Comparison of ENCODE assay signal across 8 mouse cellular contexts in the genomic region with DNA sequence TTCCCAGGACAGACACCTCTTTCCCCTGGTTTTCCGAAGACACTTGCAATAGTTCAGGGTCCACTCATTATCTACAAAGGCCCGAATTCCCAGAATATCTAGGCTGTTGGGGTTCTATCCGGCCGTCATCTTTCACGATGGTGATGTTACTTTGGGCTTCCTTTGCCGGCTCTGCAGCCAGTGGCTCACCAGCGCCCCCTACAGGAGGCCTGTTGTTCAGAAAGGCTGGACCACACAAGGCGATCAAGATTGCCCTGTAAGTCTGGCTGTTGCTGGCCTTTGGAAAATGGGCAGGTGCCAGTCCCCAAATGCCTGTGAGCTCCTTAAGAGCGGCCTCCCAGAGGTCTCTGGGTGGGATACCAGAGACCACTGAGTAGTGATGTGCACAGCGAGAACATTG. TPM values are rescaled to one million over a fixed set of nuclear protein-coding genes. Genes with fewer than 3 reads are reported as not detected.
DNase-seq lines count a peak whose midpoint lies in the region; ATAC-seq and TF ChIP-seq lines count a peak whose summit lies in the region.

No protein-coding gene starts in this region.

- peak overlapping the region; percentile 48 for H3K4me2 ChIP-seq in stomach, embryonic 16.5 days (ENCODE audit: low read depth, low read length)

- peak; percentile 29 for DNase-seq in 3134 (ENCODE audit: extremely low read depth, insufficient read length, low spot score)
- peak; percentile 88 for DNase-seq in adrenal gland, postnatal 14 days
- peak; percentile 86 for DNase-seq in embryonic facial prominence, embryonic 10.5 days (ENCODE audit: low spot score)
- peak; percentile 62 to 82 for DNase-seq in heart, adult 2 months
- peak; percentile 62 for DNase-seq in kidney, adult 2 months
- DNase-seq in liver, result peak; percentile 73
- peak; percentile 77 for DNase-seq in naive thymus-derived CD4-positive, alpha-beta T cell, adult 2 months (ENCODE audit: low read depth)

- no peak for TF ChIP-seq EP300 in heart, adult 2 months (IDR thresholded peaks at IDR 0.05; ENCODE audit: insufficient read depth, low read depth, low read length)

- no peak overlapping the region for H3K9ac ChIP-seq in heart, adult 2 months (ENCODE audit: low read depth, low read length)
- no peak overlapping the region for H3K9ac ChIP-seq in stomach, embryonic 16.5 days (ENCODE audit: low read length)

- no peak for TF ChIP-seq POLR2A in heart, adult 2 months (IDR thresholded peaks at IDR 0.05; ENCODE audit: insufficient read depth, low read depth, low read length)
- TF ChIP-seq POLR2A in kidney, adult 2 months (IDR thresholded peaks at IDR 0.05; ENCODE audit: low read depth, low read length), result no peak

- no peak overlapping the region; the same call in 1 of the 2 replicates for H3K27ac ChIP-seq in embryonic facial prominence, embryonic 10.5 days (replicated peaks)
- H3K27ac ChIP-seq in heart, adult 2 months, result no peak overlapping the region
- H3K27ac ChIP-seq in kidney, adult 2 months (ENCODE audit: insufficient read depth, low read depth, low read length), result no peak overlapping the region
- no peak overlapping the region for H3K27ac ChIP-seq in stomach, embryonic 16.5 days (ENCODE audit: low read length)

- intact Hi-C loops in heart, adult 2 months (cut with DNase I), result loop anchor here (1.0 to 10.0 kb wide), 3 partner anchors 102 to 262 kb away; no protein-coding TSS in a partner anchor

- no peaks in the 10 kb centered on the region for H3K36me3 ChIP-seq in embryonic facial prominence, embryonic 10.5 days (replicated peaks)
- no peaks in the 10 kb centered on the region for H3K36me3 ChIP-seq in heart, adult 2 months (ENCODE audit: control insufficient read depth, insufficient read depth, low read length)
- no peaks in the 10 kb centered on the region for H3K36me3 ChIP-seq in kidney, adult 2 months (ENCODE audit: control insufficient read depth, insufficient read depth, low read length)
- H3K36me3 ChIP-seq in stomach, embryonic 16.5 days (ENCODE audit: control insufficient read depth, insufficient read depth, low read length), result no peaks in the 10 kb centered on the region

- no peak; the same call in 1 of the 2 replicates for ATAC-seq in stomach, embryonic 16.5 days (ENCODE audit: insufficient read depth, low FRiP score)

- H3K9me3 ChIP-seq in embryonic facial prominence, embryonic 10.5 days, result no peaks in the 10 kb centered on the region
- no peaks in the 10 kb centered on the region for H3K9me3 ChIP-seq in stomach, embryonic 16.5 days (replicated peaks; ENCODE audit: control insufficient read depth, low read length)

- peaks cover 9% of the 10 kb centered on the region; the same call in 1 of the 2 replicates for H3K4me1 ChIP-seq in embryonic facial prominence, embryonic 10.5 days
- no peaks in the 10 kb centered on the region for H3K4me1 ChIP-seq in heart, adult 2 months (ENCODE audit: control insufficient read depth, insufficient read depth, low read length)
- H3K4me1 ChIP-seq in kidney, adult 2 months (ENCODE audit: control insufficient read depth, insufficient read depth, low read length), result no peaks in the 10 kb centered on the region
- H3K4me1 ChIP-seq in stomach, embryonic 16.5 days (ENCODE audit: control insufficient read depth, insufficient read depth, low read length), result 0 out of 2 replicates have a peak, but pooled peaks cover 3% of the 10 kb centered on the region

- no peaks in the 10 kb centered on the region for H3K79me2 ChIP-seq in heart, adult 2 months (replicated peaks; ENCODE audit: control insufficient read depth, insufficient read depth, low read length)

- TF ChIP-seq CTCF in heart, adult 2 months (IDR thresholded peaks at IDR 0.05), result peak; percentile 68
- TF ChIP-seq CTCF in kidney, adult 2 months (conservative IDR thresholded peaks at IDR 0.05; ENCODE audit: insufficient read depth, insufficient read length, low read depth, low read length), result peak; percentile 72

- peaks cover 15% of the 10 kb centered on the region; the same call in 1 of the 2 replicates for H3K27me3 ChIP-seq in embryonic facial prominence, embryonic 10.5 days (replicated peaks; ENCODE audit: low read depth, poor library complexity, severe bottlenecking)
- H3K27me3 ChIP-seq in heart, adult 2 months (ENCODE audit: control insufficient read depth, insufficient read depth, low read length), result no peaks in the 10 kb centered on the region
- H3K27me3 ChIP-seq in kidney, adult 2 months (replicated peaks; ENCODE audit: control insufficient read depth, insufficient read depth, low read length), result no peaks in the 10 kb centered on the region
- H3K27me3 ChIP-seq in stomach, embryonic 16.5 days (ENCODE audit: control insufficient read depth, insufficient read depth, low read length), result no peaks in the 10 kb centered on the region

- peak overlapping the region; percentile 45 for H3K4me3 ChIP-seq in embryonic facial prominence, embryonic 10.5 days
- H3K4me3 ChIP-seq in heart, adult 2 months, result peak overlapping the region; percentile 29; the same call in 1 of the 2 replicates
- H3K4me3 ChIP-seq in kidney, adult 2 months (ENCODE audit: insufficient read depth, low read depth, low read length), result no peak overlapping the region
- peak overlapping the region; percentile 23 for H3K4me3 ChIP-seq in stomach, embryonic 16.5 days (replicated peaks; ENCODE audit: low read length)

- 11% methylated on average over 10 of the region's 10 CpGs for WGBS in embryonic facial prominence, embryonic 10.5 days
- 15% methylated on average over 10 of the region's 10 CpGs for WGBS in heart, adult 2 months
- 16% methylated on average over 10 of the region's 10 CpGs for WGBS in kidney, adult 2 months
- 12% methylated on average over 10 of the region's 10 CpGs for WGBS in stomach, embryonic 16.5 days

RNA-seq across cellular contexts. Expression of gene Nphp4, which starts 41.3 kb away (rescaled TPM):
- total RNA-seq in adrenal gland, postnatal 14 days (2021), result 3.3 and 3.9 TPM in 2 replicates
- polyA plus RNA-seq in embryonic facial prominence, embryonic 10.5 days (2016; fragmentation: Nextera tagmentation; extraction: Ambion mirVana), result 4.9 and 5.9 TPM in 2 replicates
- total RNA-seq in heart, adult 2 months (2021), result under 1 TPM; 0.57 to 0.70 TPM
- polyA plus RNA-seq in heart, adult 2 months (2012; rRNA removed), result 0.82 and 1.3 TPM in 2 replicates
- 2.2 and 2.4 TPM in 2 replicates for polyA plus RNA-seq in kidney, adult 2 months (2012; rRNA removed)
- 2.2 and 2.4 TPM in 2 replicates for polyA plus RNA-seq in stomach, embryonic 16.5 days (2015; fragmentation: Nextera tagmentation; extraction: Ambion mirVana)

RNA-seq across cellular contexts. Expression of gene Kcnab2, which starts 42.4 kb away (rescaled TPM):
- total RNA-seq in adrenal gland, postnatal 14 days (2021), result 6.2 and 15.7 TPM in 2 replicates
- polyA plus RNA-seq in embryonic facial prominence, embryonic 10.5 days (2016; fragmentation: Nextera tagmentation; extraction: Ambion mirVana), result 7.3 and 7.6 TPM in 2 replicates
- total RNA-seq in heart, adult 2 months (2021), result 1 to 10 TPM; 2.3 to 3.5 TPM
- polyA plus RNA-seq in heart, adult 2 months (2012; rRNA removed), result 1.6 and 2.1 TPM in 2 replicates
- polyA plus RNA-seq in kidney, adult 2 months (2012; rRNA removed), result 4.6 and 6.1 TPM in 2 replicates
- polyA plus RNA-seq in stomach, embryonic 16.5 days (2015; fragmentation: Nextera tagmentation; extraction: Ambion mirVana), result 5.8 and 6.3 TPM in 2 replicates

Comparison
In these comparisons a context has a peak if more than half of its experiments do, and no peak if none do; other contexts are left out.
1. DNase-seq: peak in every context shown above with its lines; median percentile 88 in adrenal gland, postnatal 14 days; 86 in embryonic facial prominence, embryonic 10.5 days; 77 in naive thymus-derived CD4-positive, alpha-beta T cell, adult 2 months; 73 in liver; 72 in heart, adult 2 months; 62 in kidney, adult 2 months; 29 in 3134.